9 mouse cellular contexts compared by ENCODE assay signal in genomic region chr2:165875406-165875955, GRCm38 (mm10). TPM values are rescaled to one million over a fixed set of nuclear protein-coding genes. Genes with fewer than 3 reads are reported as not detected.
DNase-seq lines count a peak whose midpoint lies in the region; ATAC-seq lines count a peak whose summit lies in the region.
"Had no signal": no experiment of that assay in that cellular context is flagged by ENCODE, and none has a peak within 500 bp of the region (broad histone marks: within the 10 kb centered on the region; RNA-seq: fewer than 3 reads in every experiment).

No protein-coding gene starts in this region.

- peaks cover 30% of the 10 kb centered on the region for H3K36me3 ChIP-seq in kidney, embryonic 14.5 days (ENCODE audit: control insufficient read depth, insufficient read depth, low read length)
- H3K36me3 ChIP-seq in embryonic facial prominence, embryonic 10.5 days (replicated peaks): peaks cover 63% of the 10 kb centered on the region
- peaks cover 29% of the 10 kb centered on the region for H3K36me3 ChIP-seq in hindbrain, embryonic 13.5 days
- peaks cover 29% of the 10 kb centered on the region for H3K36me3 ChIP-seq in midbrain, embryonic 13.5 days

- no peak for ATAC-seq in kidney, embryonic 14.5 days (ENCODE audit: low FRiP score, low TSS enrichment)
- 0 out of 2 replicates have a peak, but pooled peaks have one; percentile 1 for ATAC-seq in hindbrain, embryonic 13.5 days (ENCODE audit: low FRiP score)
- ATAC-seq in midbrain, embryonic 13.5 days: peak; percentile 31
- ATAC-seq in activated CD4-positive, CD25-positive, alpha-beta regulatory T cell, adult 4 months: no peak

- H3K27me3 ChIP-seq in kidney, embryonic 14.5 days (ENCODE audit: control insufficient read depth, insufficient read depth, low read length): no peaks in the 10 kb centered on the region
- H3K27me3 ChIP-seq in embryonic facial prominence, embryonic 10.5 days (replicated peaks; ENCODE audit: low read depth, poor library complexity, severe bottlenecking): no peaks in the 10 kb centered on the region
- no peaks in the 10 kb centered on the region for H3K27me3 ChIP-seq in hindbrain, embryonic 13.5 days
- no peaks in the 10 kb centered on the region for H3K27me3 ChIP-seq in midbrain, embryonic 13.5 days

- peak overlapping the region; percentile 51 for H3K9ac ChIP-seq in kidney, embryonic 14.5 days (ENCODE audit: low read depth, low read length)
- peak overlapping the region; percentile 74 for H3K9ac ChIP-seq in hindbrain, embryonic 13.5 days
- H3K9ac ChIP-seq in midbrain, embryonic 13.5 days (replicated peaks): peak overlapping the region; percentile 70

- peaks cover 67% of the 10 kb centered on the region for H3K4me1 ChIP-seq in kidney, embryonic 14.5 days (ENCODE audit: control insufficient read depth, insufficient read depth, low read length)
- peaks cover 78% of the 10 kb centered on the region for H3K4me1 ChIP-seq in embryonic facial prominence, embryonic 10.5 days
- H3K4me1 ChIP-seq in hindbrain, embryonic 13.5 days (replicated peaks): peaks cover 93% of the 10 kb centered on the region
- H3K4me1 ChIP-seq in midbrain, embryonic 13.5 days (replicated peaks): peaks cover 82% of the 10 kb centered on the region

- peak overlapping the region; percentile 96 for H3K27ac ChIP-seq in kidney, embryonic 14.5 days (ENCODE audit: low read depth, low read length)
- peak overlapping the region; percentile 89 for H3K27ac ChIP-seq in embryonic facial prominence, embryonic 10.5 days (replicated peaks)
- peak overlapping the region; percentile 98 for H3K27ac ChIP-seq in hindbrain, embryonic 13.5 days
- H3K27ac ChIP-seq in midbrain, embryonic 13.5 days: peak overlapping the region; percentile 93

- peak overlapping the region; percentile 31 for H3K4me2 ChIP-seq in kidney, embryonic 14.5 days (replicated peaks; ENCODE audit: low read depth, low read length)
- peak overlapping the region; percentile 74 for H3K4me2 ChIP-seq in hindbrain, embryonic 13.5 days
- peak overlapping the region; percentile 83 for H3K4me2 ChIP-seq in midbrain, embryonic 13.5 days (replicated peaks)

- 15% methylated on average over 13 of the region's 13 CpGs for WGBS in kidney, embryonic 14.5 days
- 29% methylated on average over 13 of the region's 13 CpGs for WGBS in embryonic facial prominence, embryonic 10.5 days
- 15% methylated on average over 13 of the region's 13 CpGs for WGBS in hindbrain, embryonic 13.5 days
- WGBS in midbrain, embryonic 13.5 days: 21% methylated on average over 13 of the region's 13 CpGs

- no peak for DNase-seq in kidney, adult 11 months
- DNase-seq in embryonic facial prominence, embryonic 10.5 days (ENCODE audit: low spot score): no peak
- DNase-seq in gastrocnemius, postnatal 14 days: no peak
- no peak for DNase-seq in thymus, postnatal 4 days

- H3K9me3 ChIP-seq in kidney, embryonic 14.5 days (ENCODE audit: control insufficient read depth, low read length): no peaks in the 10 kb centered on the region
- H3K9me3 ChIP-seq in embryonic facial prominence, embryonic 10.5 days: no peaks in the 10 kb centered on the region
- no peaks in the 10 kb centered on the region for H3K9me3 ChIP-seq in hindbrain, embryonic 13.5 days
- no peaks in the 10 kb centered on the region for H3K9me3 ChIP-seq in midbrain, embryonic 13.5 days

- H3K4me3 ChIP-seq in kidney, embryonic 14.5 days (ENCODE audit: low read length): no peak overlapping the region
- peak overlapping the region; percentile 32 for H3K4me3 ChIP-seq in embryonic facial prominence, embryonic 10.5 days
- H3K4me3 ChIP-seq in hindbrain, embryonic 13.5 days: peak overlapping the region; percentile 30
- H3K4me3 ChIP-seq in midbrain, embryonic 13.5 days (replicated peaks): peak overlapping the region; percentile 20
- H3K4me3 ChIP-seq: erythroblast, embryonic 14.5 days had no signal

- intact Hi-C loops in gastrocnemius, postnatal 14 days (cut with DNase I; ENCODE audit: low total_unique reads): no loop called here

RNA-seq across cellular contexts. Expression of gene Zmynd8, which starts 23.3 kb away (rescaled TPM):
- polyA plus RNA-seq in kidney, embryonic 14.5 days (2014; fragmentation: Nextera tagmentation; extraction: Ambion mirVana): 44.3 and 61.1 TPM in 2 replicates
- polyA plus RNA-seq in embryonic facial prominence, embryonic 10.5 days (2016; fragmentation: Nextera tagmentation; extraction: Ambion mirVana): 68.1 and 69.9 TPM in 2 replicates
- polyA plus RNA-seq in hindbrain, embryonic 13.5 days (2015; fragmentation: Nextera tagmentation; extraction: Ambion mirVana): 82.2 and 86.6 TPM in 2 replicates
- 85.4 and 86.8 TPM in 2 replicates for polyA plus RNA-seq in midbrain, embryonic 13.5 days (2015; fragmentation: Nextera tagmentation; extraction: Ambion mirVana)
- 10 to 100 TPM; 20.7 to 22.0 TPM for total RNA-seq in gastrocnemius, postnatal 14 days (2021)
- polyA plus RNA-seq in activated CD4-positive, CD25-positive, alpha-beta regulatory T cell, adult 4 months (2017; shearing (Covaris generic)): 10 to 100 TPM; 41.1 to 48.5 TPM

Comparison
In these comparisons a context has a peak if more than half of its experiments do, and no peak if none do; other contexts are left out.
1. ATAC-seq: peak in hindbrain, embryonic 13.5 days (single experiment) and midbrain, embryonic 13.5 days (single experiment); none in kidney, embryonic 14.5 days (single experiment) and activated CD4-positive, CD25-positive, alpha-beta regulatory T cell, adult 4 months (single experiment).
2. H3K4me2 ChIP-seq: peak in every context shown above with its lines; median percentile 83 in midbrain, embryonic 13.5 days; 74 in hindbrain, embryonic 13.5 days; 31 in kidney, embryonic 14.5 days.
3. Peak in every context shown above with its lines, with median percentiles within 50 percentile points of each other: H3K27ac ChIP-seq and H3K9ac ChIP-seq.